Mouse (Mus musculus) liver, embryonic 14.5 days (tissue): ENCODE data around the gene Itga5.

Source experiments
- CTCF ChIP-seq: IDR thresholded peaks from 2 replicates; pipeline ENCODE4 v1.5.1; 2016; ENCODE audit warnings: antibody characterized with exemption, low read depth, control low read depth
- EP300 ChIP-seq: IDR thresholded peaks from 2 replicates; pipeline ENCODE4 v1.6.1; 2016; ENCODE audit warnings: antibody characterized with exemption, low read depth

DNA sequence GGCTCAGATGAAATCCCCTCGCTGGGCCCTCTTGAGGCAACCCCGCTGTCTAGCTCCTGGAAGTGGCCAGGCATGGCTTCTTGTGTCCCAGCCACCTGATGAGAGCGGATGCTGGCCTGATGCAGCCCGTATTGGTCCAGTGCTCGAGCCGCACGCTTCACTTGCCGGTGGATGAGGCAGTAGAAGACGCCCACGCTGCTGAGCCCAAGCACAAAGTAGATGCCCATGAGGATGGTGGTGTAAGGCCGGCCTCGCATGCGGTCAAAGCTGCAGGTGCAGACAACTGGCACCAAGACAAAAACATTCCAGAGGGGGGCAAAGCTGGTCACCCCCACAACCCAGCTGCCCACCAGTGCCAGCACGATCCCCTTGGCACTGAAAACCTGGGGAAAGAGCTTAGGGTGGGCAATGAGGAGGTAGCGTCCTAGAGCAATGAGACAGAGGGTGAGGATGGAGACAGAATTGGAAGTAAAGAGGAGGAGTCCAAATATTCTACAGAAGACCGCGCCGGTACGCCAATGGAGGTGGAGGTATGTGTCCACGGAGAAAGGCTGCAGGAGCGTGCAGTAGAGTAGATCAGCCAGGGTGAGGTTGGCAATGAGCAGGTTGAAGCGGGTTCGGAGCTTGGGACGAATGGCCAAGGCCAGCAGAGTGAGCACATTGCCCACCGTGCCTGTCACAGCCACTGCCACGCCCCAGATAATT lies 57.5 kb downstream of the Itga5 start:
- TF ChIP-seq CTCF (no peak), EP300 (no peak)
